8 mouse cellular contexts compared by ENCODE assay signal in the genomic region with DNA sequence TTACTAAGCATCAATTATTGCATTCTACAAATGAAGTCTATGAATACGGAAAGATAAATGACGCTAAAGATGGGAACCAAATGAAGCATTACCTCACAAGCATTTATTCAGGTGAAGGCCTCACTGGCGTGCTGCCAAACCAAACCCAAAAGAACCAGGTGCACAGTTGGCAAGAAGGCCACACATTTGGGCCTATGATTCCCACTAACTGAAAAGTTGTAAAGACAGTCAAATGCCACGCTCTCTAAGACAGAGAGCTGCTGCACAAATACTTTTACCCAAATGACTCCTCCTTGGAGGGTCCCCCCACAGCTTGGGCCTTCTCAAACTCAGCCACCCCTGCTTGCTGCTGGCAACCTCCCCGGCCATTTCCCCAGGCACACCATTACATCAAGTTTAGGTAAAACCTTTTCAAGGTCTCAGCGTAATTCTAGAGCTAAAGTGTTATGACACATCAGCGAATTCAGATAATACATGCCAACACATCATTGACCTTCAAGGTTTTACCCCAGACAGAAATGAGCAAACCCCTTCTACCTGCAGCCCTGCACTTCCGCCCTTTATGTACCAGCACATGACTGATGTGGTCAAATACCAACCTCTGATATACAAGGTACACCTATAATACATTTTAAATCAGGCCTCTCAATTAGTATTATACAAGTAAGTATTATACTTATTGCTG. TPM values are rescaled to one million over a fixed set of nuclear protein-coding genes. Genes with fewer than 3 reads are reported as not detected.
DNase-seq lines count a peak whose midpoint lies in the region; ATAC-seq and TF ChIP-seq lines count a peak whose summit lies in the region.

No protein-coding gene starts in this region.

- no peak for TF ChIP-seq EP300 in liver, postnatal 0 days (IDR thresholded peaks at IDR 0.05; ENCODE audit: low read depth)

- no peaks in the 10 kb centered on the region for H3K27me3 ChIP-seq in spleen, adult 2 months (ENCODE audit: control insufficient read depth, insufficient read depth, low read length)
- no peaks in the 10 kb centered on the region for H3K27me3 ChIP-seq in hindbrain, postnatal 0 days (ENCODE audit: insufficient read depth, low read length)
- no peaks in the 10 kb centered on the region for H3K27me3 ChIP-seq in liver, postnatal 0 days (ENCODE audit: insufficient read depth, low read length)

- peaks cover 2% of the 10 kb centered on the region for H3K4me1 ChIP-seq in spleen, adult 2 months (ENCODE audit: control insufficient read depth, insufficient read depth, insufficient read length)
- peaks cover 21% of the 10 kb centered on the region for H3K4me1 ChIP-seq in hindbrain, postnatal 0 days (ENCODE audit: insufficient read depth, low read length)
- peaks cover 36% of the 10 kb centered on the region for H3K4me1 ChIP-seq in liver, postnatal 0 days (ENCODE audit: insufficient read depth)

- H3K4me2 ChIP-seq in hindbrain, postnatal 0 days (ENCODE audit: low read depth, low read length): peak overlapping the region; percentile 77
- H3K4me2 ChIP-seq in liver, postnatal 0 days (ENCODE audit: low read depth, low read length): peak overlapping the region; percentile 87

- DNase-seq in adrenal gland, adult 2 months: peak; percentile 31
- DNase-seq in adrenal gland, adult 8-10 months: no peak
- DNase-seq in spleen, adult 2 months (ENCODE audit: low read depth in 1 of 2, low spot score in 2 of 2): no peak
- DNase-seq in spleen, adult 12 weeks (ENCODE audit: low spot score): no peak
- DNase-seq in hindbrain, postnatal 0 days (ENCODE audit: low spot score): no peak
- DNase-seq in liver, postnatal 0 days: peak; percentile 58
- no peak for DNase-seq in B cell, adult 2 months
- no peak for DNase-seq in gastrocnemius, postnatal 14 days

- no peak for ATAC-seq in hindbrain, postnatal 0 days
- no peak for ATAC-seq in liver, postnatal 0 days

- no peaks in the 10 kb centered on the region for H3K9me3 ChIP-seq in hindbrain, postnatal 0 days (ENCODE audit: low read length)
- H3K9me3 ChIP-seq in liver, postnatal 0 days (ENCODE audit: low read length): no peaks in the 10 kb centered on the region

- H3K9ac ChIP-seq in hindbrain, postnatal 0 days (replicated peaks; ENCODE audit: low read length): peak overlapping the region; percentile 92
- peak overlapping the region; percentile 83 for H3K9ac ChIP-seq in liver, postnatal 0 days (replicated peaks)

- TF ChIP-seq POLR2A in spleen, adult 2 months (IDR thresholded peaks at IDR 0.05; ENCODE audit: low read depth, low read length): no peak

- no peak for TF ChIP-seq CTCF in spleen, adult 2 months (IDR thresholded peaks at IDR 0.05; ENCODE audit: extremely low read depth, insufficient read depth, insufficient read length, insufficient replicate concordance)
- TF ChIP-seq CTCF in hindbrain, postnatal 0 days (IDR thresholded peaks at IDR 0.05; ENCODE audit: low read depth): no peak
- TF ChIP-seq CTCF in liver, postnatal 0 days (IDR thresholded peaks at IDR 0.05; ENCODE audit: low read depth): no peak

- peaks cover 33% of the 10 kb centered on the region for H3K36me3 ChIP-seq in spleen, adult 2 months (ENCODE audit: control insufficient read depth, insufficient read depth, low read length)
- peaks cover 32% of the 10 kb centered on the region for H3K36me3 ChIP-seq in hindbrain, postnatal 0 days (ENCODE audit: insufficient read depth, low read length)
- peaks cover 52% of the 10 kb centered on the region for H3K36me3 ChIP-seq in liver, postnatal 0 days (replicated peaks; ENCODE audit: insufficient read depth, low read length)

- H3K4me3 ChIP-seq in spleen, adult 2 months (ENCODE audit: extremely low read depth, insufficient read depth, insufficient read length): peak overlapping the region; percentile 95
- peak overlapping the region; percentile 87 for H3K4me3 ChIP-seq in hindbrain, postnatal 0 days (ENCODE audit: low read length)
- peak overlapping the region; percentile 69 for H3K4me3 ChIP-seq in liver, postnatal 0 days (ENCODE audit: low read depth, low read length)

- intact Hi-C loops in gastrocnemius, postnatal 14 days (cut with DNase I; ENCODE audit: low total_unique reads): no loop called here

- 58% methylated on average over 8 of the region's 8 CpGs for WGBS in spleen, adult 2 months
- 46% methylated on average over 8 of the region's 8 CpGs for WGBS in hindbrain, postnatal 0 days
- WGBS in liver, postnatal 0 days (ENCODE audit: insufficient replicate concordance): 30% methylated on average over 8 of the region's 8 CpGs

- H3K27ac ChIP-seq in spleen, adult 2 months (ENCODE audit: insufficient read depth, low read length): no peak overlapping the region
- no peak overlapping the region for H3K27ac ChIP-seq in hindbrain, postnatal 0 days
- peak overlapping the region; percentile 92 for H3K27ac ChIP-seq in liver, postnatal 0 days (ENCODE audit: low read depth)

RNA-seq across cellular contexts. Expression of gene Rabggtb, which starts 1.5 kb away (rescaled TPM):
- 10 to 100 TPM; 79.8 to 95.2 TPM for total RNA-seq in adrenal gland, adult 2 months (2021)
- 16.3 and 17.6 TPM in 2 replicates for polyA plus RNA-seq in adrenal gland, adult 2 months (2012; rRNA removed)
- 10 to 100 TPM; 74.0 to 84.6 (median 78.7) TPM for total RNA-seq in adrenal gland, adult 8-10 months (2022)
- polyA plus RNA-seq in spleen, adult 2 months (2012; rRNA removed): 26.2 and 28.2 TPM in 2 replicates
- total RNA-seq in hindbrain, postnatal 0 days (2014; rRNA removed): 60.9 and 68.5 TPM in 2 replicates
- 62.5 and 63.3 TPM in 2 replicates for polyA plus RNA-seq in hindbrain, postnatal 0 days (2015; fragmentation: Nextera tagmentation; extraction: Ambion mirVana)
- polyA plus RNA-seq in liver, postnatal 0 days (2015; fragmentation: Nextera tagmentation; extraction: Ambion mirVana): 28.7 and 31.8 TPM in 2 replicates
- 10 to 100 TPM; 65.8 to 72.5 TPM for total RNA-seq in gastrocnemius, postnatal 14 days (2021)

RNA-seq across cellular contexts. Expression of gene Msh4, which starts 5.4 kb away (rescaled TPM):
- under 1 TPM; 0.09 to 0.10 TPM for total RNA-seq in adrenal gland, adult 2 months (2021)
- polyA plus RNA-seq in adrenal gland, adult 2 months (2012; rRNA removed): 0.02 TPM in 1 of 2 replicates, not detected in the other
- total RNA-seq in adrenal gland, adult 8-10 months (2022): under 1 TPM; 0.07 to 0.62 (median 0.16) TPM
- 0.02 and 0.04 TPM in 2 replicates for polyA plus RNA-seq in spleen, adult 2 months (2012; rRNA removed)
- total RNA-seq in hindbrain, postnatal 0 days (2014; rRNA removed): 0.40 and 0.68 TPM in 2 replicates
- 0.13 and 0.19 TPM in 2 replicates for polyA plus RNA-seq in hindbrain, postnatal 0 days (2015; fragmentation: Nextera tagmentation; extraction: Ambion mirVana)
- polyA plus RNA-seq in liver, postnatal 0 days (2015; fragmentation: Nextera tagmentation; extraction: Ambion mirVana): not detected in 2 replicates
- under 1 TPM; 0.09 to 0.10 TPM for total RNA-seq in gastrocnemius, postnatal 14 days (2021)

RNA-seq across cellular contexts. Expression of gene Acadm, which starts 33.1 kb away (rescaled TPM):
- 100 to 1,000 TPM; 711 to 911 TPM for total RNA-seq in adrenal gland, adult 2 months (2021)
- polyA plus RNA-seq in adrenal gland, adult 2 months (2012; rRNA removed): 58.0 and 61.0 TPM in 2 replicates
- total RNA-seq in adrenal gland, adult 8-10 months (2022): 100 to 1,000 TPM; 446 to 580 (median 575) TPM
- polyA plus RNA-seq in spleen, adult 2 months (2012; rRNA removed): 14.9 and 15.4 TPM in 2 replicates
- 42.1 and 92.6 TPM in 2 replicates for total RNA-seq in hindbrain, postnatal 0 days (2014; rRNA removed)
- polyA plus RNA-seq in hindbrain, postnatal 0 days (2015; fragmentation: Nextera tagmentation; extraction: Ambion mirVana): 67.9 and 71.9 TPM in 2 replicates
- polyA plus RNA-seq in liver, postnatal 0 days (2015; fragmentation: Nextera tagmentation; extraction: Ambion mirVana): 271 and 289 TPM in 2 replicates
- 100 to 1,000 TPM; 233 to 329 TPM for total RNA-seq in gastrocnemius, postnatal 14 days (2021)

Comparison
In these comparisons a context has a peak if more than half of its experiments do, and no peak if none do; other contexts are left out.
1. DNase-seq: peak in adrenal gland, adult 2 months (single experiment) and liver, postnatal 0 days (single experiment); none in adrenal gland, adult 8-10 months (single experiment), spleen, adult 2 months (0 of 2), spleen, adult 12 weeks (single experiment), hindbrain, postnatal 0 days (single experiment), B cell, adult 2 months (0 of 2) and gastrocnemius, postnatal 14 days (single experiment).
2. Peak in every context shown above with its lines, with median percentiles within 50 percentile points of each other: H3K4me3 ChIP-seq.